Mouse (Mus musculus): ENCODE measurements around the gene Tspan10. TPM values are rescaled to one million over a fixed set of nuclear protein-coding genes. Genes with fewer than 3 reads are reported as not detected.

The Tspan10 gene
- polyA plus RNA-seq, 1 experiment, result 0.60 TPM

DNA sequence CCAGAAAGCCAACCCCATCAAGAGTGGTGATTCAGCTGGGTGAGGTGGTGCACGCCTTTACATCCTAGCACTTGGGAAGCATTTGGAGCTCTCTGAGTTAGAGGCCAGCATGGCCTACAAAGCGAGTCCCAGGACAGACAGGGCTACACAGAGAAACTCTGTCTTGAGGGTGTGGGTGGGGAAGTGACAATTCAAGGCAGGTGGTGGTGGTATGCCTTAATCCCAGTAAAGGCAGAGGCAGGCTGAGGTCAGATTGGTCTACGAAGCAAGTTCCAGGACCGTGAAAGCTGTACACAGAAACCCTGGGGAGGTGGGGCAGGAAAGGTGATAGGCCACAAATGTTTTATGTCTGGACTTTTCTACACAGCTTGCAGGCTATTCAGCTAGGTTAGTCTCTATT, 12.5 kb downstream of the Tspan10 start:
- no peaks in the 10 kb centered on the region; the same call in 1 of the 2 replicates for H3K36me3 ChIP-seq (ENCODE audit: control insufficient read depth, insufficient read depth, low read length)
- 98% methylated on average over 4 of the region's 4 CpGs for WGBS
- TF ChIP-seq CTCF (IDR thresholded peaks at IDR 0.05; ENCODE audit: extremely low read depth, insufficient read length, insufficient replicate concordance, low read depth, low read length), result no peak
- no peak for TF ChIP-seq POLR2A (IDR thresholded peaks at IDR 0.05; ENCODE audit: low read depth, low read length)
- H3K4me1 ChIP-seq (ENCODE audit: control insufficient read depth, insufficient read depth, insufficient read length, low read length), result peaks cover 7% of the 10 kb centered on the region; the same call in 1 of the 2 replicates
- H3K27ac ChIP-seq (ENCODE audit: insufficient read depth, low read depth, low read length), result no peak overlapping the region
- H3K27me3 ChIP-seq (ENCODE audit: control insufficient read depth, insufficient read depth, low read length), result no peaks in the 10 kb centered on the region
- H3K4me3 ChIP-seq (ENCODE audit: low read depth, low read length), result no peak overlapping the region

DNA sequence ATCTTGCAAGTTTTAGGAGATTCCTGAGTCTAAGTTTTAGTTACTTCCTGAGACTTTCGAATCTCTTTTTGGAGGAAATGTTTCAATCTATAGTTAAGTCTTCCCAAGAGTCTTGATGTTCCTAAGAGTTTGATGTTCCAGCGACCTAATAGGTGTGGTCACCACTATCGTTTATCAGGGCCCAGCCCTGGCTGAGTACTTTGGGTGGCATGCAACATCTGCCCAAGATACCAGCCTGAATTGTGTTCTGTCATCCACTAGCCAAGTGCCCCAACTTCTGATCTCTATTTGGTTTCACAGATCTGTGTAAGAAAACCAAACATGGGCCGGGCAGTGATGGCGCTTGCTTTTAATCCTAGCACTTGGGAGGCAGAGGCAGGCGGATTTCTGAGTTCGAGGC, 13.0 kb downstream of the Tspan10 start:
- no peak for TF ChIP-seq CTCF (IDR thresholded peaks at IDR 0.05; ENCODE audit: extremely low read depth, insufficient read length, insufficient replicate concordance, low read depth, low read length)
- no peak for TF ChIP-seq POLR2A (IDR thresholded peaks at IDR 0.05; ENCODE audit: low read depth, low read length)
- no peaks in the 10 kb centered on the region; the same call in 1 of the 2 replicates for H3K36me3 ChIP-seq (ENCODE audit: control insufficient read depth, insufficient read depth, low read length)
- H3K4me3 ChIP-seq (ENCODE audit: low read depth, low read length), result no peak overlapping the region
- no peaks in the 10 kb centered on the region for H3K27me3 ChIP-seq (ENCODE audit: control insufficient read depth, insufficient read depth, low read length)
- H3K27ac ChIP-seq (ENCODE audit: insufficient read depth, low read depth, low read length), result no peak overlapping the region
- H3K4me1 ChIP-seq (ENCODE audit: control insufficient read depth, insufficient read depth, insufficient read length, low read length), result peaks cover 7% of the 10 kb centered on the region; the same call in 1 of the 2 replicates
- 87% methylated on average over 7 of the region's 7 CpGs for WGBS

DNA sequence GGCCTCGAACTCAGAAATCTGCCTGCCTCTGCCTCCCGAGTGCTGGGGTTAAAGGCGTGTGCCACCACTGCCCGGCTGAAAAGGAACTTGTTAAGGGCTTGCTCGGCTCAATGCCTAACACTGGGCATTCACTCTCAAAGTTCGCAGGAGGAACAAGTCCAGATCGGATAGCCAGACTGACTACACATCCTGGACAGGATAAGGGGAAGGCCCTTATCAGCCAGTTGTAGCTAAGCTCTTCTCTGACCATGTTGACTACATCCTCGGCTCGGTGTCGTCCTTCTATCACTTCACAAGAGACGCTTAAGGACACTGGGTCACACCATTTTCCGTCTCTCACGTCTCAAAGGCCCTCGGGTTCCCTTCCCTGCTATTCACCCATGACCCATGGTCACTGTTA, 14.9 kb downstream of the Tspan10 start:
- WGBS, result 7% methylated on average over 14 of the region's 14 CpGs
- Histone ChIP-seq H3K4me3 (ENCODE audit: low read depth, low read length) (peak overlapping the region; percentile 83), H3K27me3 (ENCODE audit: control insufficient read depth, insufficient read depth, low read length) (no peaks in the 10 kb centered on the region), H3K4me1 (ENCODE audit: control insufficient read depth, insufficient read depth, insufficient read length, low read length) (peaks cover 7% of the 10 kb centered on the region; the same call in 1 of the 2 replicates), H3K36me3 (ENCODE audit: control insufficient read depth, insufficient read depth, low read length) (peaks cover 10% of the 10 kb centered on the region; the same call in 1 of the 2 replicates), H3K27ac (ENCODE audit: insufficient read depth, low read depth, low read length) (peak overlapping the region; percentile 65)
- TF ChIP-seq POLR2A (IDR thresholded peaks at IDR 0.05; ENCODE audit: low read depth, low read length) (no peak), CTCF (IDR thresholded peaks at IDR 0.05; ENCODE audit: extremely low read depth, insufficient read length, insufficient replicate concordance, low read depth, low read length) (no peak)

DNA sequence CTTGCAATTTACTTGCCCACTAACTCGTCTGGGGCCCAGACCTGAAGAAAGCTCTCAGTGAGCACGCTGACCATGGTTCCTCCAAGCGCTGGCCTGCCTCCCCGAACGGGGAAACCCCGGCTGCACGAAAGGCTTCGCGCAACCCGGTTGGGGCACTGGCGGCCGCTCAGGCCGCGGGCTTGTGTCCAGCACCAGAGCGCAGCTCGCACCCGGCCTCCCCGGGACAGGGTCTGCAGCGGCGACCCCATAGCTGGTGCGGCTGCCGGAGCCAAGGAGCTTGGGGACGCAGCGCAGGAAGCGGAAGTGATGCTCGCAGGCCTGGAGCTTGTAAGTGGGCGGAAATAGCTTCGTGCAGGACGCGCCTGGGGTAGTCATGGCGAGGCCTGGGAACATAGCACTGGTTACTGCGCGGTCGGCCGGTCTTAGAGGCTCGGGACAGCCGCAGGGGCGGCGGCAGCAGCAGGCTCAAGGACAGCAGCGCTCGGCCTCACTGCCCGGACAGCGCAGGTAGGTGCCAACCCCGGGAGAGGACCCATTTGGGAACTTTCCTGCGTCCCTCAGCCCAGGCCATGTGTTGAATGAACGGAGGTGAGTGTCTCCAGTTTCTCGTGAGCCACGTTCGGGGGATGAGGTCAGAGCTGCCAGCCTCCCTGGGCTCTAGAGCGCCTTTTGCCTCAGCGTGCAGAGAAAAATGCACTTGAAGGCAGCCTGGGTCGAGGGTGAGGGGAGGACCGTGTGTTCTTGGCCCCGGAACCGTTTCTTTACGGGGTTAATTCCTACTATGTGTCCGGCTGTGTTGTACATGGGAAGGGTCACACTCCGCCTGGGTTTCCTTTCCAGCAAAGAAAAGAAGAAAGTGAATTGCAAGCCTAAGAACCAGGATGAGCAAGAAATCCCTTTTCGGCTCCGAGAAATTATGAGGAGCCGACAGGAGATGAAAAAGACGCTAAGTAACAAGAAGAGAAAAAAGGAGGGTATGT, 15.6 kb downstream of the Tspan10 start, which contains the start of the genes Oxld1 and Ccdc137:
Gene Oxld1, minus strand, starts transcription at position 297 of the 980 bp plus-strand sequence.
Gene Ccdc137, plus strand, starts transcription at position 344 of the 980 bp plus-strand sequence.
- peak; percentile 76 for TF ChIP-seq POLR2A (IDR thresholded peaks at IDR 0.05; ENCODE audit: low read depth, low read length)
- TF ChIP-seq CTCF (IDR thresholded peaks at IDR 0.05; ENCODE audit: extremely low read depth, insufficient read length, insufficient replicate concordance, low read depth, low read length), result no peak
- 3% methylated on average over 62 of the region's 62 CpGs for WGBS
- Histone ChIP-seq H3K4me3 (ENCODE audit: low read depth, low read length) (peak within 1 kb of the TSS; percentile 83), H3K27ac (ENCODE audit: insufficient read depth, low read depth, low read length) (peak within 1 kb of the TSS; percentile 65), H3K27me3 (ENCODE audit: control insufficient read depth, insufficient read depth, low read length) (no peaks in the 10 kb centered on the region), H3K36me3 (ENCODE audit: control insufficient read depth, insufficient read depth, low read length) (peaks cover 13% of the 10 kb centered on the region), H3K4me1 (ENCODE audit: control insufficient read depth, insufficient read depth, insufficient read length, low read length) (peaks cover 7% of the 10 kb centered on the region; the same call in 1 of the 2 replicates)

DNA sequence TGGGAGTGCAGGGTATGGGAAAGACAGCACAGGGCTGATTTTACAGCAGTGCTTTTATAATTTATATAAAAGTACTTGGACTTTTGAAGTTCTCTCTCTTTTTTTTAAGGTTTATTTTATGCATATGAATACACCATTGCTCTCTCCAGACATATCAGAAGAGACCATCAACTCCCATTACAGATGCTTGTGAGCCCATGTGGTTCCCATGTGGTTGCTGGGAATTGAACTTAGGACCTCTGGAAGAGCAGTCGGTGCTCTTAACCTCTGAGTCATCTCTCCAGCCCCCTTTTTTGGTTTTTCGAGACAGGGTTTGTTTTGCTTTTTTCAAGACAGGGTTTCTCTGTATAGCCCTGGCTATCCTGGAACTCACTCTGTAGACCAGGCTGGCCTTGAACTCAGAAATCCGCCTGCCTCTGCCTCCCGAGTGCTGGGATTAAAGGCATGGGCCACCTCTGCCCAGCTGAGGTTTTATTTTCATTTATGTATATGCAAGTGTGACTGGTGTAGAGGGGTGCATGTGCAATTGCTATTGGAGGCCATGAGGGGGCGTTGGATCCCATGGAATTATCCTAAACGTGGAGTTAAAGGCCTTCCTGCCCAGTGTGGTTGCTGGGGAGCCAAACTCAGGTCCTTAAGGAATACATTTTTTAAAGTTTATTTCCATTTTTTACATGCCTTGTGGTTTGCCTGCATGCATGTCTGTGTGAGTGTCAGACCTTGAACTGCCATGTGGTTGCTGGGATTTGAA, 16.6 kb downstream of the Tspan10 start:
- H3K4me3 ChIP-seq (ENCODE audit: low read depth, low read length), result peak overlapping the region; percentile 83
- H3K27me3 ChIP-seq (ENCODE audit: control insufficient read depth, insufficient read depth, low read length), result no peaks in the 10 kb centered on the region
- peaks cover 7% of the 10 kb centered on the region; the same call in 1 of the 2 replicates for H3K4me1 ChIP-seq (ENCODE audit: control insufficient read depth, insufficient read depth, insufficient read length, low read length)
- no peak overlapping the region for H3K27ac ChIP-seq (ENCODE audit: insufficient read depth, low read depth, low read length)
- WGBS, result 42% methylated on average over 6 of the region's 6 CpGs
- peaks cover 13% of the 10 kb centered on the region for H3K36me3 ChIP-seq (ENCODE audit: control insufficient read depth, insufficient read depth, low read length)
- TF ChIP-seq POLR2A (IDR thresholded peaks at IDR 0.05; ENCODE audit: low read depth, low read length), result no peak
- TF ChIP-seq CTCF (IDR thresholded peaks at IDR 0.05; ENCODE audit: extremely low read depth, insufficient read length, insufficient replicate concordance, low read depth, low read length), result peak; percentile 18; the same call in 1 of the 2 replicates

DNA sequence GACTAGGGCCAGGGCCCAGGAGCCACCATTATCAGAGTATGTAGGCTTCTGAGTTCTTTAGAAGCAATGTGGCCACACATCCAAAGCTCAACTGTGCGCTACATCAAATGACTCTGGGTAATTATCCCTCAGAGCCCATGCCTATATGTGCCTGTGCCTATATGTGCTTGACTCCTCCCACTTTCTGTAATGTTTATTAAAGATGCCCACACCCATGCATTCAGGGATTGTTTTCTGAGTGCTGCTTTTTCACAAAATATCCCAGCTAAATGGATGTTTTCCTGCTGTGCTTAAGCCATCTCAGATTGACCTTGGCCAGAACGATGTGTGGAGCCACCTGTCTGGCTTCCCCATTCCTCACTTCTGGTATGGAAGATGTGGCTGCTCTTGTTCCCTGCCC, 21.1 kb downstream of the Tspan10 start:
- TF ChIP-seq POLR2A (IDR thresholded peaks at IDR 0.05; ENCODE audit: low read depth, low read length), result no peak
- TF ChIP-seq CTCF (IDR thresholded peaks at IDR 0.05; ENCODE audit: extremely low read depth, insufficient read length, insufficient replicate concordance, low read depth, low read length), result no peak
- WGBS, result 87% methylated on average over 2 of the region's 2 CpGs
- Histone ChIP-seq H3K27ac (ENCODE audit: insufficient read depth, low read depth, low read length) (no peak overlapping the region), H3K36me3 (ENCODE audit: control insufficient read depth, insufficient read depth, low read length) (peaks cover 13% of the 10 kb centered on the region), H3K4me1 (ENCODE audit: control insufficient read depth, insufficient read depth, insufficient read length, low read length) (peaks cover 12% of the 10 kb centered on the region), H3K27me3 (ENCODE audit: control insufficient read depth, insufficient read depth, low read length) (no peaks in the 10 kb centered on the region), H3K4me3 (ENCODE audit: low read depth, low read length) (no peak overlapping the region)

All from small intestine, adult 2 months (tissue).